Mouse (Mus musculus): ENCODE data around the gene Sik3. TPM values are rescaled to one million over a fixed set of nuclear protein-coding genes. Genes with fewer than 3 reads are reported as not detected.
A peak's percentile ranks its signal among the peaks of the same experiment; 100 is the strongest.

Sik3 gene
- polyA plus RNA-seq, 1 experiment from 2014 or later = 12.0 TPM

GRCm38 (mm10) chr9:46061696-46062425, 49.2 kb downstream of the Sik3 start:
- ATAC-seq (ENCODE audit: insufficient number of reproducible peaks, insufficient read depth, low FRiP score, low TSS enrichment) = no peak
- H3K27ac ChIP-seq = no peak overlapping the region
- H3K9ac ChIP-seq = no peak overlapping the region
- H3K27me3 ChIP-seq = no peaks in the 10 kb centered on the region
- H3K9me3 ChIP-seq = no peaks in the 10 kb centered on the region
- H3K4me2 ChIP-seq (replicated peaks) = no peak overlapping the region
- no peak overlapping the region for H3K4me3 ChIP-seq
- no peaks in the 10 kb centered on the region for H3K36me3 ChIP-seq
- no peaks in the 10 kb centered on the region for H3K4me1 ChIP-seq
- WGBS = 72% methylated on average over 9 of the region's 9 CpGs

DNA sequence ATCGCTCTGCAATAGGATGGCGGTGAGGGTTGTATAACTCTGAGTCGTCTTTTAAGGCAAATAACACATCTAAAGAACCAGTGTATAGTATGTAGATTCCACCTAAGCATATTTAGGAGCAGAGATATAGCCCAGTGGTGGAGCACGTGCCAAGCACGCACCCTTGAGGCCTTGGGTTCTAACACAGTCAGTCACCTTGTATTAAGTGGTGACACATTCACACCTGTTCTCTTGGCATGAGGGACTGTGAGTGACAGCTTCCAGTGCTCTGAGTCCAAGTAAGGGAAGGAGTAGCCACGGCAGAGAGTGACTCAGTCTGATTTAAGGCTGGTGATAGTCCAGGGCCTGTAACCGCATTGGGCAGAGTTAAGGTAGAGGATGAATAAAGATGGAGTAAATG, 51.7 kb downstream of the Sik3 start:
- no peak overlapping the region for H3K9ac ChIP-seq
- H3K9me3 ChIP-seq = no peaks in the 10 kb centered on the region
- no peak for ATAC-seq (ENCODE audit: insufficient number of reproducible peaks, insufficient read depth, low FRiP score, low TSS enrichment)
- H3K27me3 ChIP-seq = no peaks in the 10 kb centered on the region
- WGBS = 93% methylated on average over 7 of the region's 7 CpGs
- no peak overlapping the region for H3K4me3 ChIP-seq
- no peak overlapping the region for H3K4me2 ChIP-seq (replicated peaks)
- H3K4me1 ChIP-seq = peaks cover 8% of the 10 kb centered on the region
- H3K27ac ChIP-seq = no peak overlapping the region
- H3K36me3 ChIP-seq = no peaks in the 10 kb centered on the region

DNA sequence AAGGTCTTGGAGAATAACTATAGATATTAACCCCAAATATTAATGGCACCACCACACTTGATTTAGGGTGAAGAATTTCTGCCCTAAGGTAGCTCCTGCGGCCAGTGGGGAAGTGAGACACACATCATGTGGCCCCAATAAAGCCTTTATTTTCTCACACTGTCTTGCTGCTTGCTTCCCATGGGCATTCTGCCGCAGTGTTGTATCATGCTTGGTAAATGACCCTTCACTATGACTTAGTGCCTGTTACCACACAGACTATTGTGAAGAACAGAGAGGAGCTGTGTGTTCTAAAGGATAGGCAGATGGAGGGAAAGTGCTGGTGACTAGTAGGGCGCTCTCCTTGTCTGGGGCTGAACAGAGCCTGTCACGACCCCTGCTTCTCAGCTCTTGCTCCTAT, 54.1 kb downstream of the Sik3 start:
- Histone ChIP-seq H3K27me3 (no peaks in the 10 kb centered on the region), H3K9me3 (no peaks in the 10 kb centered on the region), H3K9ac (no peak overlapping the region), H3K27ac (no peak overlapping the region), H3K4me3 (no peak overlapping the region), H3K4me1 (peaks cover 10% of the 10 kb centered on the region), H3K4me2 (replicated peaks) (no peak overlapping the region), H3K36me3 (no peaks in the 10 kb centered on the region)
- no peak for ATAC-seq (ENCODE audit: insufficient number of reproducible peaks, insufficient read depth, low FRiP score, low TSS enrichment)
- WGBS = 61% methylated on average over 4 of the region's 4 CpGs

- 47% methylated on average over 7 of the region's 7 CpGs for WGBS
- Histone ChIP-seq H3K27ac (no peak overlapping the region), H3K36me3 (no peaks in the 10 kb centered on the region), H3K9ac (no peak overlapping the region), H3K4me2 (replicated peaks) (no peak overlapping the region), H3K9me3 (no peaks in the 10 kb centered on the region), H3K27me3 (no peaks in the 10 kb centered on the region), H3K4me3 (no peak overlapping the region), H3K4me1 (peaks cover 16% of the 10 kb centered on the region)
- ATAC-seq (ENCODE audit: insufficient number of reproducible peaks, insufficient read depth, low FRiP score, low TSS enrichment) = 0 out of 2 replicates have a peak, but pooled peaks have one; percentile 47
Measured at GRCm38 (mm10) chr9:46067691-46068090, 55.1 kb downstream of the Sik3 start.

GRCm38 (mm10) chr9:46069013-46069412, 56.4 kb downstream of the Sik3 start:
- H3K4me2 ChIP-seq (replicated peaks) = no peak overlapping the region
- 81% methylated on average over 4 of the region's 4 CpGs for whole genome bisulfite sequencing
- no peaks in the 10 kb centered on the region for H3K36me3 ChIP-seq
- no peak overlapping the region for H3K27ac ChIP-seq
- no peaks in the 10 kb centered on the region for H3K9me3 ChIP-seq
- no peak overlapping the region for H3K4me3 ChIP-seq
- no peaks in the 10 kb centered on the region for H3K27me3 ChIP-seq
- H3K4me1 ChIP-seq = peaks cover 16% of the 10 kb centered on the region
- ATAC-seq (ENCODE audit: insufficient number of reproducible peaks, insufficient read depth, low FRiP score, low TSS enrichment) = no peak
- H3K9ac ChIP-seq = no peak overlapping the region

DNA sequence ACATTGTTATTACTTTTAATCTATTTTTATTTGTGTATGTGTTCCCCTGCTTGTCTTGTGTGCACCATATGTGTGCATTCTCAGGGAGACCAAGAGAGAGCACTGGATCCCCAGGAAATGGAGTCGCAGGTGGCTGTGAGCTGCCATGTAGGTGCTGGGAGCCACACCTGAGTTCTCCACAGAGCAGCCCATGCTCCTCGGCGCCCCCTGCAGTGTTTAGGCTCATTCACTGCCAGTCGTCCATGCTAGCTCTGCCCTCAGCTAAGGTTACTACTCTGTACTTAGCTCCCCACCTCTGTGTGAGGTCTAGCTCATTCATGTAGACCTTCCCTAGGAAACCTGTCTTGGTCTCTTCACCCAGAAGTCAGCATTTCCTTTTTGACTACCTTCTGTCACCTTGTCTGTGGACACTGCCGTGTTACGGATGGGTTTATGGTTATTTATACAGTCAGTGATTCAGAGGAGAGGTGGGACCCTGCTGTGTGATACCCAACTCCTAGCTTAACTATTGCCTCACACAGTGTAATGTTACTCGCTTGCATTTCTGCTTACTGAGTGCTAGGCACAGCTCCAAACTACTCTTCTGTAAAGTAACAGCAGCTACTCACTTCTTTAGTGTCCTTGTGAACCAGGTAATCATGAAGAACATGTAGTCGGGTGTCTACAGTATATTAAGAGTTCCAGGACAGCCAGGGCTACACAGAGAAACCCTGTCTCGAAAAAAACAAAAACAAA, 59.6 kb downstream of the Sik3 start:
- H3K4me2 ChIP-seq (replicated peaks) = no peak overlapping the region
- no peaks in the 10 kb centered on the region for H3K27me3 ChIP-seq
- no peaks in the 10 kb centered on the region for H3K36me3 ChIP-seq
- no peak for ATAC-seq (ENCODE audit: insufficient number of reproducible peaks, insufficient read depth, low FRiP score, low TSS enrichment)
- H3K9me3 ChIP-seq = no peaks in the 10 kb centered on the region
- 68% methylated on average over 9 of the region's 9 CpGs for WGBS
- no peak overlapping the region for H3K27ac ChIP-seq
- H3K9ac ChIP-seq = no peak overlapping the region
- H3K4me3 ChIP-seq = no peak overlapping the region
- peaks cover 16% of the 10 kb centered on the region for H3K4me1 ChIP-seq

GRCm38 (mm10) chr9:46073443-46073842, 60.8 kb downstream of the Sik3 start:
- 82% methylated on average over 3 of the region's 3 CpGs for WGBS
- no peaks in the 10 kb centered on the region for H3K27me3 ChIP-seq
- H3K36me3 ChIP-seq = no peaks in the 10 kb centered on the region
- no peaks in the 10 kb centered on the region for H3K9me3 ChIP-seq
- no peak overlapping the region for H3K9ac ChIP-seq
- H3K27ac ChIP-seq = no peak overlapping the region
- no peak overlapping the region for H3K4me2 ChIP-seq (replicated peaks)
- peaks cover 8% of the 10 kb centered on the region; the same call in 1 of the 2 replicates for H3K4me1 ChIP-seq
- H3K4me3 ChIP-seq = no peak overlapping the region
- no peak for ATAC-seq (ENCODE audit: insufficient number of reproducible peaks, insufficient read depth, low FRiP score, low TSS enrichment)

GRCm38 (mm10) chr9:46075578-46075977, 63.0 kb downstream of the Sik3 start:
- Histone ChIP-seq H3K27me3 (no peaks in the 10 kb centered on the region), H3K4me1 (0 out of 2 replicates have a peak, but pooled peaks cover 5% of the 10 kb centered on the region), H3K9ac (no peak overlapping the region), H3K36me3 (no peaks in the 10 kb centered on the region), H3K4me2 (replicated peaks) (no peak overlapping the region), H3K27ac (no peak overlapping the region), H3K9me3 (no peaks in the 10 kb centered on the region), H3K4me3 (no peak overlapping the region)
- 45% methylated on average over 2 of the region's 2 CpGs for WGBS
- no peak for ATAC-seq (ENCODE audit: insufficient number of reproducible peaks, insufficient read depth, low FRiP score, low TSS enrichment)

DNA sequence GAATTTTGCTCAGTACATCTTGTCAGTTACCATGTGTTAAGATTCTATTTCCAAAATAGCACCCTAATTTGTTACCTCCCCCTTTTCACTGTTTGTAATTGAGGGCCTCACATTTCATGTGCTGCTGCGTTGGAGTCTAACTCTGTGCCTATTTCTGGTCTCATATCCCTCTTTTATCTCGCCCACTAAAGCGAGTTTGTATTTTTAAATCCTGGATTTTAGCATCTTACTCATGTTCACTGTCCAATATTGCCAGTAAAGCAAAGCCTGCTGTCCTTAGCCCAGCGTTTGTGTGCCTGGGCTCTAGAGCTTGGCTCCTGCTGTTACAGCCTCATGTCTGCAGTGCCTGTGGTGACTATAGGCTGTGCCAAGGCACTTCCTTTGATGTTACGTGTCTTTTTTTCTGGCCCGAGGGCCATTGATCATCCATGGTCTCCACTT, 69.8 kb downstream of the Sik3 start:
- Histone ChIP-seq H3K9me3 (no peaks in the 10 kb centered on the region), H3K4me1 (peaks cover 12% of the 10 kb centered on the region), H3K27me3 (no peaks in the 10 kb centered on the region), H3K9ac (no peak overlapping the region), H3K4me3 (no peak overlapping the region), H3K4me2 (replicated peaks) (no peak overlapping the region), H3K27ac (no peak overlapping the region), H3K36me3 (no peaks in the 10 kb centered on the region)
- WGBS = 56% methylated on average over 6 of the region's 6 CpGs
- no peak for ATAC-seq (ENCODE audit: insufficient number of reproducible peaks, insufficient read depth, low FRiP score, low TSS enrichment)

DNA sequence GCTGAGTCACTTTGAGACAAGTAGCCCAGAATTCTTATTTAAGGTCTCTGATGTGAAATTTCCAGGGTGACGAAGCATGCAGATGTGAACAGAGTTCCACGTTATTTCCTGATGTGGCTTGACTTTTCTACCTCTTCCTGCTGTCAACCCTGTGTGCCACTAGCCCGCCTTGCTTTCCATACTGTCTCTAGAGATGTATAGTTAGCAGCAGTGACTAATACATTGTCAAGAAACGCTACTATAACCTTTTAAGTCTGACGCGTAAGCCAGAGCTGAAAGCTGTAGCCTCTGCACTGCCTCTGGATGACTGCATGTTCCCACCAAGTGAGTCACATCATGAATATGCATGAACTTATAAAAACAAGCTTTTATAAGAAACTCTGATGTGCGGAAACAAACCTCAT, 70.9 kb downstream of the Sik3 start:
- Histone ChIP-seq H3K4me2 (replicated peaks) (no peak overlapping the region), H3K4me3 (no peak overlapping the region), H3K9me3 (no peaks in the 10 kb centered on the region), H3K27ac (no peak overlapping the region), H3K4me1 (peaks cover 12% of the 10 kb centered on the region), H3K36me3 (no peaks in the 10 kb centered on the region), H3K27me3 (no peaks in the 10 kb centered on the region), H3K9ac (no peak overlapping the region)
- 87% methylated on average over 7 of the region's 7 CpGs for WGBS
- no peak for ATAC-seq (ENCODE audit: insufficient number of reproducible peaks, insufficient read depth, low FRiP score, low TSS enrichment)

- Histone ChIP-seq H3K4me1 (peaks cover 15% of the 10 kb centered on the region), H3K9me3 (no peaks in the 10 kb centered on the region), H3K4me2 (replicated peaks) (no peak overlapping the region), H3K9ac (no peak overlapping the region), H3K36me3 (no peaks in the 10 kb centered on the region), H3K4me3 (no peak overlapping the region), H3K27ac (no peak overlapping the region), H3K27me3 (no peaks in the 10 kb centered on the region)
- no peak for ATAC-seq (ENCODE audit: insufficient number of reproducible peaks, insufficient read depth, low FRiP score, low TSS enrichment)
- 36% methylated on average over 6 of the region's 7 CpGs for WGBS
Measured at GRCm38 (mm10) chr9:46085898-46086297, 73.3 kb downstream of the Sik3 start.

GRCm38 (mm10) chr9:46086826-46087225, 74.2 kb downstream of the Sik3 start:
- Histone ChIP-seq H3K4me3 (no peak overlapping the region), H3K9me3 (no peaks in the 10 kb centered on the region), H3K27ac (no peak overlapping the region), H3K27me3 (no peaks in the 10 kb centered on the region), H3K9ac (no peak overlapping the region), H3K4me1 (peaks cover 20% of the 10 kb centered on the region), H3K4me2 (replicated peaks) (no peak overlapping the region), H3K36me3 (no peaks in the 10 kb centered on the region)
- 60% methylated on average over 3 of the region's 3 CpGs for WGBS
- no peak for ATAC-seq (ENCODE audit: insufficient number of reproducible peaks, insufficient read depth, low FRiP score, low TSS enrichment)
